Mouse (Mus musculus) heart, embryonic 16.5 days (tissue): ENCODE measurements around the gene Pigx. TPM values are rescaled to one million over a fixed set of nuclear protein-coding genes. Genes with fewer than 3 reads are reported as not detected.

Experiments used
- ATAC-seq: fragments of 200-750 bp; cut with Nextera tagmentation; replicated peaks from 2 replicates; pipeline ENCODE4 v1.8.0; 2017; ENCODE audit warnings: moderate number of reproducible peaks; ENCODE audit not compliant: insufficient read depth, low FRiP score; ENCODE audit errors: extremely low read depth
- H3K27ac ChIP-seq: fragments of 300-500 bp; sonication (generic); 2 replicates; pipeline ENCODE4 v1.5.1; 2014; ENCODE audit warnings: mild to moderate bottlenecking, low read length, control low read depth, moderate library complexity
- H3K27me3 ChIP-seq: fragments of 300-500 bp; sonication (generic); 2 replicates; pipeline ENCODE4 v1.6.1; 2014; ENCODE audit warnings: low read length, mixed read lengths; ENCODE audit not compliant: control insufficient read depth, insufficient read depth
- H3K36me3 ChIP-seq: fragments of 300-500 bp; sonication (generic); 2 replicates; pipeline ENCODE4 v1.6.1; 2014; ENCODE audit not compliant: control insufficient read depth, insufficient read depth
- H3K4me1 ChIP-seq: fragments of 300-500 bp; sonication (generic); 2 replicates; pipeline ENCODE4 v1.6.1; 2014; ENCODE audit warnings: low read length, mixed read lengths; ENCODE audit not compliant: control insufficient read depth, insufficient read depth
- H3K4me2 ChIP-seq: fragments of 300-500 bp; sonication (generic); 2 replicates; pipeline ENCODE4 v1.6.1; 2014; ENCODE audit warnings: low read depth, mild to moderate bottlenecking, control low read depth, low read length
- H3K4me3 ChIP-seq: fragments of 300-500 bp; sonication (generic); 2 replicates; pipeline ENCODE4 v1.5.1; 2014; ENCODE audit warnings: mild to moderate bottlenecking, control low read depth, low read length
- H3K9ac ChIP-seq: fragments of 300-500 bp; sonication (generic); 2 replicates; pipeline ENCODE4 v1.6.1; 2014; ENCODE audit warnings: low read length, control low read depth
- H3K9me3 ChIP-seq: fragments of 300-500 bp; sonication (generic); replicated peaks from 2 replicates; pipeline ENCODE4 v1.6.1; 2016; ENCODE audit warnings: low read length; ENCODE audit not compliant: control insufficient read depth
- WGBS: fragments of 180-500 bp; shearing (Covaris S2); extraction: QIAGEN DNeasy Blood & Tissue Kit; methylation state at CpG from one replicate; pipeline ENCODE4 v1.1.7; 2014; 5-methylcytosine and 5-hydroxymethylcytosine counted together
- polyA plus RNA-seq: library from polyadenylated mRNA; unstranded; fragments of >200 nt; fragmentation: Nextera tagmentation; extraction: Ambion mirVana; gene quantifications from 2 replicates; pipeline ENCODE4 v1.2.1, GENCODE M21; 2015

The Pigx gene
- polyA plus RNA-seq, 1 experiment from 2014 or later, result 73.0 TPM

DNA sequence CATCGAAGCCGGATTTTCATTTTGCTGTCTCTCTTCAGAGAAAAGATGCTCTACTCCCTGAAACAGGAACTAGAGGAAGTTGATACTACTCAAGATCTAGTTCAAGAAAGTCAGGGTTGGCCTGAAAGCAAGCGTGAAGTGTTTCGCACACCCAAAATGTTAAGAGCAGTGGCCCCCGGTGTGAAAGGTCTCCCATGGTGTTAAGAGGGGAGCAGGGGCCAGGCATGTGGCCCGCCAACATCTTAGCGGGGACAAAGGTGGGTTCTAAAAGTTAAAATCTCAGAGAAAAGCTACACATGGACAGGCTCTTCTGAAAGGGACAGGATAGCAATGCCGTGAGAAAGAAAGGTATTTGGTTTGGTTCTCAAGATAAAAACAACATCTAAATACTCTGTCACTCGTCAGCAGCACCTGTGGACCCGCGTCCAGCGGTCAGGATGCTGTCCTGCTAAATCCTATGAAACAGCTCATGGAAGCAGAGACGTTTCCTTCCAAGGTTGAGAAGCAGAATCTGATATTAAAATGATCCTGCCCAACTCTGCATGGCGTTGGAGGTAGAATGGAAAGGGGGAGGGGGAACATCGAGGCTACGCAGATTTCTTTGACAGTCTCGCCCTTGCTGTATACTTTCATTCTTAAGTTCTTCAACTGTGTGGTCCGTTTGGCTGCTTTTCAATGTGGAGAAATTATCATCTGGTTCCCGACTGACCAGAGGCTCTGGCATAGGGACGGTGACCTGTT lies 30.1 kb upstream of the Pigx start:
- H3K4me2 ChIP-seq, result peak overlapping the region; percentile 49
- no peak for ATAC-seq
- H3K4me3 ChIP-seq, result peak overlapping the region; percentile 39
- no peaks in the 10 kb centered on the region for H3K27me3 ChIP-seq
- 48% methylated on average over 20 of the region's 20 CpGs for WGBS
- no peaks in the 10 kb centered on the region for H3K9me3 ChIP-seq
- H3K27ac ChIP-seq, result peak overlapping the region; percentile 58
- peak overlapping the region; percentile 53 for H3K9ac ChIP-seq
- no peaks in the 10 kb centered on the region; the same call in 1 of the 2 replicates for H3K4me1 ChIP-seq
- no peaks in the 10 kb centered on the region for H3K36me3 ChIP-seq

DNA sequence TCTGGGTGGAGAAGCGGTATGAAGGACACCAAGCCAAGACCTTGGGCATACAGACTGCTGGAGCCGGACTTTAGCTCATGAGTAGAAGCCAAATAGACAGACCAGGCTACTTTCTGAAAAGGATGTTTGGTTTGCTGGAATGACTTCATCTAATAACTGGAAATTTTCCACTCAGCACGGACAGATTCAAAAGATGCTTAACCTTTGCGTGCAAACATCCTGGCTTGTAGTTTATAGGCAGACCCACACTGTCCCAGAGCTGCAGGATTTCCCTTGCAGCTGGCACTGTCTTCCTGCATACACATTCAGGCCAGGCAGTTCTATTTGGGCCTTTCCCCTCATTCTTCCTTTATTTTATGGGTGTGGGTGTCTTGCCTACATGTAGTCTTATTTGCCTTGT lies 27.5 kb upstream of the Pigx start:
- H3K9me3 ChIP-seq, result no peaks in the 10 kb centered on the region
- H3K4me3 ChIP-seq, result no peak overlapping the region
- peak overlapping the region; percentile 49 for H3K27ac ChIP-seq
- H3K36me3 ChIP-seq, result no peaks in the 10 kb centered on the region
- peaks cover 2% of the 10 kb centered on the region for H3K4me1 ChIP-seq
- H3K27me3 ChIP-seq, result no peaks in the 10 kb centered on the region
- no peak for ATAC-seq
- H3K9ac ChIP-seq, result no peak overlapping the region
- 73% methylated on average over 4 of the region's 4 CpGs for WGBS
- H3K4me2 ChIP-seq, result no peak overlapping the region

DNA sequence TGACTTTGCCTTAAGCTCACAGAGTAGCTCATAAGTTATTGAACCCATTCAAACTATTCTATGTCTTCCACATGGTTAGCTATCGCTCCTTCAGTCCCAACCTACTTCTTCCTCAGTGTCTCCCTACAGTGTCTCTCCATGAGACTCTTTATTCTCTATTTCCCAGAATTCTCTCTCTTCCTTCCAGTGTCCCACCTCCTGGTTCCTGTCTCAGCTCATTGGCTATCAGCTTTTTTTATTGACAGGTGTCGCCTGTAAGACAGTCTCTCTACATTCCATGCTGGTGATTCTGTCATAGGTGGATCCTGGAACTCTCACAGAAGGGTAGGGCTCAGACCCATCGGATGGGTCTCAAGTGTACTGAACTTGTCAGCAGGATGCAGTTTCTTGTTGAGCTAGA lies 25.8 kb upstream of the Pigx start:
- 80% methylated on average over 3 of the region's 3 CpGs for WGBS
- Histone ChIP-seq H3K4me1 (peaks cover 2% of the 10 kb centered on the region), H3K4me2 (no peak overlapping the region), H3K9ac (no peak overlapping the region), H3K36me3 (no peaks in the 10 kb centered on the region), H3K27me3 (no peaks in the 10 kb centered on the region), H3K27ac (peak overlapping the region; percentile 38; the same call in 1 of the 2 replicates), H3K9me3 (no peaks in the 10 kb centered on the region), H3K4me3 (no peak overlapping the region)
- no peak for ATAC-seq

DNA sequence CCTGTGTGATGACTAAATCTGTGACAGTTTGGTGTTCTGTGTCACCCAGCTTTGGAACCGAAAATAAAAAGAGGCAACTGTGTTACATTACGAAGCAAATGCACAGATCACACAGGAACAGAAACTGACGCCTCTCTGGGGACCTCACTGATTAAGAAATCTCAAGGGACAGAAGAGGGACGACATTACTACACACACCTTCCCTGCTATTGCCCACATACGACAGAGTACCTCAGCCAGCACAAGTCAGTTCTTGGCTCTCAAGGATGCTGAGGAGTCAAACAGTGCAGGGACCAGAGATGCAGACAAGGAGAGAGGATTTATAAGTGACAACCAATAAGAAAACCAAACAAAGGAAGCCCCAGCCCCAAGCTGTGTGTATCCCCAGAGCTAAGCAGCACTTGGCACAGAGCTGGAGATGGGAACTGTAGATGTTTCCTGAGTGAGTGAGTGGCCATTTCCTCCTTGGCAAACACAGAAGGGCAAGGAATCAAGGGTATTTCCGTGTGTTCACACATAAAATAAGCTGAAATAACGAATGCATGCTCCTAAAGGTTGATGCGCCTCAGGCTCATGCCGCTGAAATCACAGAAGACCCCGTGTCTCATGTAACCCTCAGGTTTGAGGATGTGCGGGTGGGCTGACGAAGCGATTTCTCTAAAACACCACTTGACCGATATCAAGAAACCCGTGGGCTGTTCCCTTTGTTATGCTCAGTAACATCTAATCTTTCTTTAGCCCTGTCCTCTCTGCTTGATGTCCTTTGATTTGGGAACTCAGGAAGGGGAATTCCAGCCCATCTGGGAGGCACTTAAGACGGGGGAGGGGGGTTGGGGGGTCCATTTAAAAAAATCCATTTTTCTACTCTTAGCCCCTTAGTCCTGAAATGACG lies 25.1 kb upstream of the Pigx start:
- Histone ChIP-seq H3K4me1 (peaks cover 2% of the 10 kb centered on the region), H3K9ac (no peak overlapping the region), H3K4me2 (peak overlapping the region; percentile 14), H3K27ac (peak overlapping the region; percentile 38), H3K27me3 (no peaks in the 10 kb centered on the region), H3K36me3 (no peaks in the 10 kb centered on the region), H3K9me3 (no peaks in the 10 kb centered on the region), H3K4me3 (no peak overlapping the region)
- 49% methylated on average over 17 of the region's 17 CpGs for WGBS
- no peak; the same call in 1 of the 2 replicates for ATAC-seq

DNA sequence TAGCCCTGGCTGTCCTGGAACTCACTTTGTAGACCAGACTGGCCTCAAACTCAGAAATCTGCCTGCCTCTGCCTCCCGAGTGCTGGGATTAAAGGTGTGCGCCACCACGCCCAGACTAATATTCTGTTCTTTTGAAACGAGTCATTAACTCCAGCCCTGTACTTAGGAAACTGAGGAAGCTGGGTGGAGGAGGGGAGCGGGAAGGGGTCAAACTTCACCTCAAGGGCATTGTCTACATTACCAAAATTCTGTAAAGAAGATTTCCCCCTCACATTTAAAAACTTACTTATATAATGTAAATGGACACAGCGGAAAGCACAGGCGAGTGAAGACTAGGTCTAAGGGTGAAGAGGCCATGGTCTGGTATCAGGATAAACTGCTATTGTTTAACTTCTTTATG lies 24.5 kb upstream of the Pigx start:
- no peak for ATAC-seq
- Histone ChIP-seq H3K4me2 (no peak overlapping the region), H3K36me3 (no peaks in the 10 kb centered on the region), H3K9me3 (no peaks in the 10 kb centered on the region), H3K4me3 (no peak overlapping the region), H3K4me1 (peaks cover 2% of the 10 kb centered on the region), H3K9ac (no peak overlapping the region), H3K27me3 (no peaks in the 10 kb centered on the region), H3K27ac (no peak overlapping the region)
- 84% methylated on average over 7 of the region's 7 CpGs for WGBS

DNA sequence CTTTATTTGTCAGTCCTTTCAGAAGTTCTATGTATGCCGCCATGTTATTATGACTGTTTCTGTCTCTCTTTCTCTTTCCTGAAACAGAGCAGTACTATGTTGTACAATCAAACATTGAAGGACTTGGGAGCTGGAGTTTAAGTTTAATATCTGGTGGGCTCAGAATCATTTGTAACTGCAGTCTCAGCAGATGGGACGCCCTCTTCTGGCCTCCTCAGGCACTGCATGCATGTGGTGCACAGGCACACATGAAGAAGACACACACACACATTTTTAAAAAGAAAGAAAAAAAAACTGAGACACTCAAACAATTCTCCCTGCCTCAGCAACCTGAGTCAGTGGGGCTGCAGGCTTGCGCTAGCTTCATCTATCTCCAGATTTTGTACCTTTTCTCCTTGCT lies 20.9 kb upstream of the Pigx start:
- Histone ChIP-seq H3K27me3 (no peaks in the 10 kb centered on the region), H3K9ac (no peak overlapping the region), H3K4me2 (no peak overlapping the region), H3K4me1 (peaks cover 9% of the 10 kb centered on the region), H3K9me3 (no peaks in the 10 kb centered on the region), H3K36me3 (no peaks in the 10 kb centered on the region), H3K27ac (no peak overlapping the region), H3K4me3 (no peak overlapping the region)
- 79% methylated on average over 3 of the region's 3 CpGs for WGBS
- ATAC-seq, result no peak

DNA sequence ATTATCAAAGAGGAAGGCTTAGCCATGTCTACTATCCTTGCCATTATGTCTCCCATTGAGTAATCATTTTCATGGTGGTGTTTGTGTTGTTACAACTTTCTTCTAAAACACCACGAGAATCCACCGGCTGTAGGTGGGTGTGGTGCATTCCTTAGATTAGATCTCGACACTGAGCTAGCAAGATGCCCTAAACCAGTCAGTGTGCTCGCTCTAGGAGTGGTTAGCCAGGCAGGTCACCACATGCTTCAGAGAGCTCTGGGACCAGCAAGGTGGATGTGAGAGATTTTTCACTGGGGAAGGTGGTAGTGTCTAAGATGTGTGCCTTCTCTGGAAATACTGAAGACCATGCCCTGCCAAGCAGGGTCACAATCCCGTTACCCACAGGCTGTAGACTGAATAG lies 16.6 kb upstream of the Pigx start:
- H3K27ac ChIP-seq, result no peak overlapping the region
- H3K4me2 ChIP-seq, result no peak overlapping the region
- no peaks in the 10 kb centered on the region for H3K36me3 ChIP-seq
- H3K9me3 ChIP-seq, result no peaks in the 10 kb centered on the region
- H3K27me3 ChIP-seq, result no peaks in the 10 kb centered on the region
- H3K4me1 ChIP-seq, result peaks cover 9% of the 10 kb centered on the region
- WGBS, result 25% methylated on average over 5 of the region's 5 CpGs
- H3K9ac ChIP-seq, result no peak overlapping the region
- ATAC-seq, result no peak
- no peak overlapping the region for H3K4me3 ChIP-seq

DNA sequence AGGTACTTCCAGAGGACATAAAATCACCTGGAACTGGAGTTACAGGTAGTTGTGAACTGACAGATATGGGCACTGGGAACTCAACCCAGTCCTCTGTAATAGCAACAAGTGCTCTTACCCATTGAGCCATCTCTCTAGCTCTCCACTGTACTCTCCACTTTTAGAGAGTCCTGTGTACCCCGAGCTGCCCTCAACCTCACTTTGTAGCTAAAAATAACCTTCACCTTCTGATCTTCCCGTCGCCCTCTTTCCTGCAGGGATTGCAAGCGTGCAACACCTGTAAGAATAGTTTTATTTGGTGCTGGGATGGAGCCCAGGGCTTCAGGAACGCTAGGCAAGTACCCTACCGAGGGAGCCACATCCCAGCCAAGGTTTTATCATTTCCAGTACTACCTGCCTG lies 16.2 kb upstream of the Pigx start:
- no peak overlapping the region for H3K4me3 ChIP-seq
- no peak overlapping the region for H3K27ac ChIP-seq
- no peak for ATAC-seq
- 38% methylated on average over 6 of the region's 6 CpGs for WGBS
- peaks cover 9% of the 10 kb centered on the region for H3K4me1 ChIP-seq
- no peak overlapping the region for H3K9ac ChIP-seq
- peak overlapping the region; percentile 22; the same call in 1 of the 2 replicates for H3K4me2 ChIP-seq
- H3K9me3 ChIP-seq, result no peaks in the 10 kb centered on the region
- no peaks in the 10 kb centered on the region for H3K36me3 ChIP-seq
- no peaks in the 10 kb centered on the region for H3K27me3 ChIP-seq
